Mouse (Mus musculus) midbrain, embryonic 11.5 days (tissue): ENCODE measurements around the gene Nfib. TPM values are rescaled to one million over a fixed set of nuclear protein-coding genes. Genes with fewer than 3 reads are reported as not detected.

Experiments
- ATAC-seq: fragments of 200-750 bp; cut with Nextera tagmentation; 2 replicates; pipeline ENCODE4 v1.8.0; 2017; ENCODE audit warnings: moderate TSS enrichment, moderate library complexity; ENCODE audit not compliant: low FRiP score
- DNase-seq: peaks from one replicate; pipeline ENCODE4 v3.0.0; 2015; ENCODE audit warnings: low spot score; ENCODE audit errors: missing footprints
- H3K27ac ChIP-seq: fragments of 300-500 bp; sonication (generic); 2 replicates; pipeline ENCODE4 v1.5.1; 2014; ENCODE audit warnings: low read depth, low read length
- H3K27me3 ChIP-seq: fragments of 300-500 bp; sonication (generic); 2 replicates; pipeline ENCODE4 v1.6.1; 2014; ENCODE audit warnings: mild to moderate bottlenecking, low read length, moderate library complexity, mixed read lengths; ENCODE audit not compliant: control insufficient read depth, insufficient read depth
- H3K36me3 ChIP-seq: fragments of 300-500 bp; sonication (generic); 2 replicates; pipeline ENCODE4 v1.6.1; 2014; ENCODE audit warnings: mild to moderate bottlenecking, low read length, moderate library complexity, mixed read lengths; ENCODE audit not compliant: control insufficient read depth, insufficient read depth
- H3K4me1 ChIP-seq: fragments of 300-500 bp; sonication (generic); 2 replicates; pipeline ENCODE4 v1.6.1; 2014; ENCODE audit warnings: low read length; ENCODE audit not compliant: control insufficient read depth, insufficient read depth
- H3K4me2 ChIP-seq: fragments of 300-500 bp; sonication (generic); 2 replicates; pipeline ENCODE4 v1.6.1; 2014; ENCODE audit warnings: mild to moderate bottlenecking, moderate library complexity
- H3K4me3 ChIP-seq: fragments of 300-500 bp; sonication (generic); 2 replicates; pipeline ENCODE4 v1.5.1; 2014; ENCODE audit warnings: low read depth, low read length
- H3K9ac ChIP-seq: fragments of 300-500 bp; sonication (generic); 2 replicates; pipeline ENCODE4 v1.6.1; 2014; ENCODE audit warnings: low read length
- H3K9me3 ChIP-seq: fragments of 300-500 bp; sonication (generic); 2 replicates; pipeline ENCODE4 v1.6.1; 2016; ENCODE audit warnings: low read length; ENCODE audit not compliant: control insufficient read depth
- WGBS: fragments of 180-500 bp; shearing (Covaris S2); extraction: QIAGEN DNeasy Blood & Tissue Kit; methylation state at CpG from one replicate; pipeline ENCODE4 v1.1.7; 2014; 5-methylcytosine and 5-hydroxymethylcytosine counted together
- polyA plus RNA-seq: library from polyadenylated mRNA; unstranded; fragments of >200 nt; fragmentation: Nextera tagmentation; extraction: Ambion mirVana; gene quantifications from 2 replicates; pipeline ENCODE4 v1.2.1, GENCODE M21; 2014

The Nfib gene
- polyA plus RNA-seq, 1 experiment from 2014 or later, result 19.9 TPM

GRCm38 (mm10) chr4:82436656-82437055 is 268.9 kb downstream of the Nfib start:
- no peak overlapping the region for H3K4me2 ChIP-seq
- 90% methylated on average over 2 of the region's 2 CpGs for WGBS
- H3K36me3 ChIP-seq, result no peaks in the 10 kb centered on the region
- no peak overlapping the region for H3K27ac ChIP-seq
- no peak overlapping the region for H3K4me3 ChIP-seq
- no peak for DNase-seq
- no peak overlapping the region for H3K9ac ChIP-seq
- ATAC-seq, result no peak
- no peaks in the 10 kb centered on the region for H3K9me3 ChIP-seq
- peaks cover 2% of the 10 kb centered on the region; the same call in 1 of the 2 replicates for H3K4me1 ChIP-seq
- H3K27me3 ChIP-seq, result no peaks in the 10 kb centered on the region

GRCm38 (mm10) chr4:82435716-82436115 is 269.8 kb downstream of the Nfib start:
- ATAC-seq (no peak), DNase-seq (no peak)
- Histone ChIP-seq H3K4me1 (peaks cover 2% of the 10 kb centered on the region; the same call in 1 of the 2 replicates), H3K4me3 (no peak overlapping the region), H3K27ac (no peak overlapping the region), H3K9ac (no peak overlapping the region), H3K27me3 (no peaks in the 10 kb centered on the region), H3K36me3 (no peaks in the 10 kb centered on the region), H3K4me2 (no peak overlapping the region), H3K9me3 (no peaks in the 10 kb centered on the region)
- WGBS, result 64% methylated on average over 5 of the region's 5 CpGs

- Histone ChIP-seq H3K9ac (no peak overlapping the region), H3K4me1 (peaks cover 2% of the 10 kb centered on the region; the same call in 1 of the 2 replicates), H3K4me2 (no peak overlapping the region), H3K9me3 (no peaks in the 10 kb centered on the region), H3K27ac (no peak overlapping the region), H3K27me3 (no peaks in the 10 kb centered on the region), H3K4me3 (no peak overlapping the region), H3K36me3 (no peaks in the 10 kb centered on the region)
- WGBS, result 79% methylated on average over 13 of the region's 13 CpGs
- no peak for DNase-seq
- ATAC-seq, result no peak
Observed at GRCm38 (mm10) chr4:82433926-82434705, 271.4 kb downstream of the Nfib start.

- H3K9ac ChIP-seq, result no peak overlapping the region
- WGBS, result 96% methylated on average over 8 of the region's 8 CpGs
- no peaks in the 10 kb centered on the region for H3K36me3 ChIP-seq
- H3K4me1 ChIP-seq, result peaks cover 2% of the 10 kb centered on the region; the same call in 1 of the 2 replicates
- no peaks in the 10 kb centered on the region for H3K27me3 ChIP-seq
- no peaks in the 10 kb centered on the region for H3K9me3 ChIP-seq
- H3K4me3 ChIP-seq, result no peak overlapping the region
- H3K27ac ChIP-seq, result no peak overlapping the region
- ATAC-seq (no peak), DNase-seq (no peak)
- H3K4me2 ChIP-seq, result no peak overlapping the region
Observed at GRCm38 (mm10) chr4:82431831-82432230, 273.7 kb downstream of the Nfib start.

DNA sequence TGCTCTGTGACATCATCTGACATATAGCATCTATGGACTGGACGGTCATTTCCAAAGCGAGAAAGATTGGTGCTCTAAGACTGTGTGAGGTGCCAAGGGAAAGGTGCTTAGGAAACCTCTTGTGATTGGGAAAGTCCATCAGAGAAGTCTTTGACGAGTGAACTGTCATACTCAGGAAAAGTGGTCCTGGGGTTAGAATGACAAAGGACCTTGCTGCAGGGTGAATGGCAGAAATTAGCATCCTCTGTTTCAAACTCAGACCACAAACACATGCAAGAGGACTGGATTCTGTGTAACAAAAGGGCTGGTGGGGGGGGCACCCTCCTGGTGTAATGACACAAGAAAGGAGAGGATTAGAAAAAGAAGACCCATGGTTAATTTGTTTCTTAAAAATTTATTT is 274.7 kb downstream of the Nfib start:
- H3K4me1 ChIP-seq, result peaks cover 2% of the 10 kb centered on the region; the same call in 1 of the 2 replicates
- no peak overlapping the region for H3K9ac ChIP-seq
- H3K9me3 ChIP-seq, result no peaks in the 10 kb centered on the region
- DNase-seq (no peak), ATAC-seq (no peak)
- H3K36me3 ChIP-seq, result no peaks in the 10 kb centered on the region
- WGBS, result 54% methylated on average over 3 of the region's 3 CpGs
- H3K27ac ChIP-seq, result no peak overlapping the region
- H3K4me3 ChIP-seq, result no peak overlapping the region
- H3K27me3 ChIP-seq, result no peaks in the 10 kb centered on the region
- H3K4me2 ChIP-seq, result no peak overlapping the region

DNA sequence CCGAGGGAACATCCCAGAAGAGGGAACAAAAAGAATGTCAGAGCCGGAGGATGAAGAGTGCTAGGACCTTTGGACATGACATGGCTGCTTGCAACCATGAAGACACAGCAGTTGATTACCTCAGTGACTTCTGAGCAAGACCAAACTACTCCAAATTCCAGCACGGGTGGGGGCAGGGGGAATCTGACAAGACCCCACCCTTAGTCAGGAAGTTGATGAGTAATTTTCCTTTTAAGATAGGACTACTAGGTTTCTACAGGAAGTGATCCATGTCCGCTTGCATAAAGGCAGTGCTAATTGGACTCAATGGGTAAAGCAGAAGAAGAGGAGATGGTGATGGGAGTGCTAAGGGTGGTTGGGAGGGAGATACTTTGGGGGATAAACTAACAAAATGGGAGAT is 279.3 kb downstream of the Nfib start:
- ATAC-seq, result no peak
- Histone ChIP-seq H3K27ac (no peak overlapping the region), H3K36me3 (no peaks in the 10 kb centered on the region), H3K4me1 (no peaks in the 10 kb centered on the region), H3K4me2 (no peak overlapping the region), H3K9me3 (no peaks in the 10 kb centered on the region), H3K27me3 (no peaks in the 10 kb centered on the region), H3K9ac (no peak overlapping the region), H3K4me3 (no peak overlapping the region)
- DNase-seq, result no peak
- 88% methylated on average over 4 of the region's 4 CpGs for WGBS

DNA sequence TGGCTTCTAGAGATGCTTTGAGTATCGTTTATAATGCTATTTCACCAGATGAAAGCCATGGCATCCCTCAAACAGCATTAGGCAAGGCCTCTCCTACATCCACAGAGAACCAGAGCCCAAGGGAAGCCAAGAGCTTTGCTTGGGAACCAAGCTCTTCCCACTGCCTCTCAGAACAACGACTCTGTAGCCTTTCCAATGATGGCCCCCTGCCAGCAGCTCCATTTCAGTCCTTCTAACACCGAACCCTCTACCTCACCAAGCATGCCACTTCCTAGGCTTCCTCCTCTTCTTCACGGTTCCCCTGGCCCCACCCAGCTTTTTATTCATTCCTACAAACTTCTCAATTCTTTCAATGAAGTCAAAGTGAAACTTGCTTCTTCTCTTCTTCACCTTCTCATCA is 287.3 kb downstream of the Nfib start:
- H3K4me3 ChIP-seq, result no peak overlapping the region
- ATAC-seq, result no peak
- no peak overlapping the region for H3K4me2 ChIP-seq
- H3K27me3 ChIP-seq, result no peaks in the 10 kb centered on the region
- no peak for DNase-seq
- no peaks in the 10 kb centered on the region for H3K4me1 ChIP-seq
- H3K36me3 ChIP-seq, result no peaks in the 10 kb centered on the region
- no peak overlapping the region for H3K27ac ChIP-seq
- H3K9ac ChIP-seq, result no peak overlapping the region
- WGBS, result 81% methylated on average over 4 of the region's 4 CpGs
- no peaks in the 10 kb centered on the region for H3K9me3 ChIP-seq

GRCm38 (mm10) chr4:82415817-82416216 is 289.7 kb downstream of the Nfib start:
- DNase-seq (no peak), ATAC-seq (no peak)
- Histone ChIP-seq H3K4me1 (no peaks in the 10 kb centered on the region), H3K4me3 (no peak overlapping the region), H3K27me3 (no peaks in the 10 kb centered on the region), H3K9me3 (no peaks in the 10 kb centered on the region), H3K27ac (no peak overlapping the region), H3K9ac (no peak overlapping the region), H3K4me2 (no peak overlapping the region), H3K36me3 (no peaks in the 10 kb centered on the region)
- WGBS, result 84% methylated on average over 4 of the region's 4 CpGs

DNA sequence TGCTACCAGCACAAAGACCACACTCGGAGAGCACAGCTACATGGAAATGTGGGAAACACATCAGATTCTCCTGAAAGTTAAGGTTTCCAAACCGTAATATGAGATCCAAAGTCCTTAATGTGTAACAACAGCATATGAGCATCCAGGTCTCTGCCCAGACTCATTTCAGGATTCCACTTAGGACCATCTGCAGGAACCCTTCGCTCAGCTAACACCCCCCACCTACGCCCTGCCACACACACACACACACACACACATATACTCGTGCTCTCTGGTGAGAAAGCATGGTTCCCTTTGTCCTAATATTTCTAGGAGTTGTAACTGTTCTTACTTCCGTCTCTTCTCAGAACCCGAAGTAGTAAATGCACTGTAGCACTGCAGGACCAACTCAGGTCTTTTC is 292.9 kb downstream of the Nfib start:
- Histone ChIP-seq H3K4me3 (no peak overlapping the region), H3K4me1 (0 out of 2 replicates have a peak, but pooled peaks cover 6% of the 10 kb centered on the region), H3K36me3 (no peaks in the 10 kb centered on the region), H3K9ac (no peak overlapping the region), H3K27me3 (no peaks in the 10 kb centered on the region), H3K27ac (no peak overlapping the region), H3K4me2 (no peak overlapping the region), H3K9me3 (no peaks in the 10 kb centered on the region)
- no peak for ATAC-seq
- 87% methylated on average over 7 of the region's 7 CpGs for WGBS
- no peak for DNase-seq
